Mouse (Mus musculus) liver, embryonic 14.5 days (tissue): Measurements from ENCODE around the gene Ugp2.

Experiments
- CTCF ChIP-seq: IDR thresholded peaks from 2 replicates; pipeline ENCODE4 v1.5.1; 2016; ENCODE audit warnings: antibody characterized with exemption, low read depth, control low read depth
- EP300 ChIP-seq: IDR thresholded peaks from 2 replicates; pipeline ENCODE4 v1.6.1; 2016; ENCODE audit warnings: antibody characterized with exemption, low read depth

GRCm38 (mm10) chr11:21308119-21308518 is 62.9 kb downstream of the Ugp2 start:
- TF ChIP-seq CTCF (peak; percentile 66), EP300 (no peak)
